Mouse (Mus musculus): ENCODE measurements at regions not wholly inside any gene's neighbourhood (a gene's known extent, or its start where the extent isn't known, plus 50 kb on each side); places are given as distances from the start of the nearest gene placed in this dataset.

GRCm38 (mm10) chr7:73279936-73280445 lies 95.3 kb upstream of the Rgma start:
- TF ChIP-seq CTCF (IDR thresholded peaks at IDR 0.05; ENCODE audit: low read depth) = no peak
- TF ChIP-seq EP300 (optimal IDR thresholded peaks at IDR 0.05) = no peak
